ENCODE assay signal across 17 mouse cellular contexts in genomic region chr9:21185436-21185835, GRCm38 (mm10). TPM values are rescaled to one million over a fixed set of nuclear protein-coding genes. Genes with fewer than 3 reads are reported as not detected.
A peak's percentile ranks its signal among the peaks of the same experiment; 100 is the strongest.
DNase-seq lines count a peak whose midpoint lies in the region; ATAC-seq and TF ChIP-seq lines count a peak whose summit lies in the region.
"Had no signal": no experiment of that assay in that cellular context is flagged by ENCODE, and none has a peak within 500 bp of the region (broad histone marks: within the 10 kb centered on the region; RNA-seq: fewer than 3 reads in every experiment).

No protein-coding gene starts in this region.

- WGBS in heart, embryonic 12.5 days = 82% methylated on average over 5 of the region's 5 CpGs
- 60% methylated on average over 5 of the region's 5 CpGs for WGBS in heart, embryonic 15.5 days

- no peak overlapping the region for H3K4me2 ChIP-seq in heart, embryonic 12.5 days
- peak overlapping the region; percentile 11; the same call in 1 of the 2 replicates for H3K4me2 ChIP-seq in heart, embryonic 15.5 days
- H3K4me2 ChIP-seq: hindbrain, embryonic 14.5 days; midbrain, embryonic 13.5 days had no signal

- no peaks in the 10 kb centered on the region for H3K9me3 ChIP-seq in heart, embryonic 12.5 days (replicated peaks)
- no peaks in the 10 kb centered on the region for H3K9me3 ChIP-seq in E14TG2a.4 (ENCODE audit: low read length)
- H3K9me3 ChIP-seq in heart, embryonic 15.5 days (replicated peaks) = no peaks in the 10 kb centered on the region
- H3K9me3 ChIP-seq: embryonic facial prominence, embryonic 10.5 days; limb, embryonic 10.5 days; midbrain, embryonic 13.5 days had no signal

- H3K4me1 ChIP-seq in heart, embryonic 12.5 days (replicated peaks) = peaks cover 51% of the 10 kb centered on the region
- peaks cover 74% of the 10 kb centered on the region for H3K4me1 ChIP-seq in E14TG2a.4 (replicated peaks; ENCODE audit: low read depth, low read length)
- H3K4me1 ChIP-seq in heart, embryonic 15.5 days (replicated peaks) = peaks cover 41% of the 10 kb centered on the region

- no peak overlapping the region for H3K27ac ChIP-seq in heart, embryonic 12.5 days (ENCODE audit: poor library complexity, severe bottlenecking)
- H3K27ac ChIP-seq in heart, embryonic 15.5 days = peak overlapping the region; percentile 67
- H3K27ac ChIP-seq: embryonic facial prominence, embryonic 10.5 days; hindbrain, embryonic 14.5 days; limb, embryonic 10.5 days; midbrain, embryonic 13.5 days had no signal

- ATAC-seq in heart, embryonic 12.5 days (ENCODE audit: insufficient number of reproducible peaks, low FRiP score) = no peak
- ATAC-seq in heart, embryonic 15.5 days (replicated peaks; ENCODE audit: insufficient number of reproducible peaks, insufficient read depth, low FRiP score, low read depth) = no peak
- ATAC-seq: forebrain, embryonic 16.5 days; intestine, embryonic 16.5 days; midbrain, embryonic 13.5 days had no signal

- H3K36me3 ChIP-seq in heart, embryonic 12.5 days = no peaks in the 10 kb centered on the region
- no peaks in the 10 kb centered on the region for H3K36me3 ChIP-seq in E14TG2a.4 (ENCODE audit: insufficient read depth, low read length)
- no peaks in the 10 kb centered on the region for H3K36me3 ChIP-seq in heart, embryonic 15.5 days
- H3K36me3 ChIP-seq: embryonic facial prominence, embryonic 10.5 days; limb, embryonic 10.5 days; midbrain, embryonic 13.5 days had no signal

- no peak for TF ChIP-seq CTCF in E14TG2a.4 (conservative IDR thresholded peaks at IDR 0.05; ENCODE audit: low read length)

- DNase-seq in adrenal gland, postnatal 14 days = peak; percentile 54
- DNase-seq in adrenal gland, postnatal 10 days = no peak
- peak; percentile 38 to 56 for DNase-seq in heart, adult 9 months (ENCODE audit: low spot score in 2 of 2)
- no peak for DNase-seq in left cerebral cortex, adult 18-20 months (ENCODE audit: low spot score in 2 of 2)
- DNase-seq in right cerebral cortex, adult 2 months (ENCODE audit: low spot score in 2 of 2) = no peak
- DNase-seq: layer of hippocampus, postnatal 36 days; right cerebral cortex, postnatal 14 days had no signal

- H3K27me3 ChIP-seq in heart, embryonic 12.5 days (replicated peaks) = 0 out of 2 replicates have a peak, but pooled peaks cover 12% of the 10 kb centered on the region
- peaks cover 21% of the 10 kb centered on the region for H3K27me3 ChIP-seq in E14TG2a.4 (ENCODE audit: insufficient read depth, low read length)
- no peaks in the 10 kb centered on the region for H3K27me3 ChIP-seq in heart, embryonic 15.5 days

- no peak overlapping the region for H3K9ac ChIP-seq in heart, embryonic 12.5 days
- no peak overlapping the region for H3K9ac ChIP-seq in heart, embryonic 15.5 days
- H3K9ac ChIP-seq: hindbrain, embryonic 14.5 days; midbrain, embryonic 13.5 days had no signal

- H3K4me3 ChIP-seq in heart, embryonic 12.5 days = no peak overlapping the region
- 0 out of 2 replicates have a peak overlapping the region, but pooled peaks have one; percentile 4 for H3K4me3 ChIP-seq in E14TG2a.4 (replicated peaks; ENCODE audit: low read length)
- no peak overlapping the region for H3K4me3 ChIP-seq in heart, embryonic 15.5 days
- H3K4me3 ChIP-seq: embryonic facial prominence, embryonic 10.5 days; erythroblast, embryonic 14.5 days; limb, embryonic 10.5 days; midbrain, embryonic 13.5 days had no signal

RNA-seq across cellular contexts. Expression of gene Pde4a, which starts 19.9 kb away (rescaled TPM):
- 22.4 and 22.9 TPM in 2 replicates for total RNA-seq in adrenal gland, postnatal 14 days (2021)
- 10 to 100 TPM; 22.7 to 31.5 TPM for total RNA-seq in adrenal gland, postnatal 10 days (2021)
- 10.1 and 10.2 TPM in 2 replicates for polyA plus RNA-seq in heart, embryonic 12.5 days (2016; fragmentation: Nextera tagmentation; extraction: Ambion mirVana)
- polyA plus RNA-seq in heart, embryonic 15.5 days (2015; fragmentation: Nextera tagmentation; extraction: Ambion mirVana) = 13.0 and 13.5 TPM in 2 replicates
- total RNA-seq in left cerebral cortex, adult 18-20 months (2021) = 10 to 100 TPM; 84.8 to 98.3 TPM

RNA-seq across cellular contexts. Expression of gene Cdc37, which starts 35.7 kb away (rescaled TPM):
- 171 and 185 TPM in 2 replicates for total RNA-seq in adrenal gland, postnatal 14 days (2021)
- total RNA-seq in adrenal gland, postnatal 10 days (2021) = 100 to 1,000 TPM; 155 to 160 TPM
- polyA plus RNA-seq in heart, embryonic 12.5 days (2016; fragmentation: Nextera tagmentation; extraction: Ambion mirVana) = 232 and 241 TPM in 2 replicates
- polyA plus RNA-seq in heart, embryonic 15.5 days (2015; fragmentation: Nextera tagmentation; extraction: Ambion mirVana) = 203 and 229 TPM in 2 replicates
- total RNA-seq in left cerebral cortex, adult 18-20 months (2021) = 100 to 1,000 TPM; 153 to 154 TPM

RNA-seq across cellular contexts. Expression of gene Keap1, which starts 53.7 kb away (rescaled TPM):
- 42.0 and 42.4 TPM in 2 replicates for total RNA-seq in adrenal gland, postnatal 14 days (2021)
- 10 to 100 TPM; 39.4 to 45.8 TPM for total RNA-seq in adrenal gland, postnatal 10 days (2021)
- 46.7 and 49.6 TPM in 2 replicates for polyA plus RNA-seq in heart, embryonic 12.5 days (2016; fragmentation: Nextera tagmentation; extraction: Ambion mirVana)
- 43.4 and 56.9 TPM in 2 replicates for polyA plus RNA-seq in heart, embryonic 15.5 days (2015; fragmentation: Nextera tagmentation; extraction: Ambion mirVana)
- 10 to 100 TPM; 53.4 to 58.0 TPM for total RNA-seq in left cerebral cortex, adult 18-20 months (2021)

RNA-seq across cellular contexts. Expression of gene Tyk2, which starts 54.4 kb away (rescaled TPM):
- 12.6 and 17.3 TPM in 2 replicates for total RNA-seq in adrenal gland, postnatal 14 days (2021)
- total RNA-seq in adrenal gland, postnatal 10 days (2021) = 10 to 100 TPM; 12.5 to 18.6 TPM
- polyA plus RNA-seq in heart, embryonic 12.5 days (2016; fragmentation: Nextera tagmentation; extraction: Ambion mirVana) = 15.3 and 17.5 TPM in 2 replicates
- 12.2 and 16.6 TPM in 2 replicates for polyA plus RNA-seq in heart, embryonic 15.5 days (2015; fragmentation: Nextera tagmentation; extraction: Ambion mirVana)
- total RNA-seq in left cerebral cortex, adult 18-20 months (2021) = 10 to 100 TPM; 12.6 to 12.7 TPM

Comparison
In these comparisons a context has a peak if more than half of its experiments do, and no peak if none do; other contexts are left out.
1. DNase-seq: peak in adrenal gland, postnatal 14 days (single experiment) and heart, adult 9 months (2 of 2); none in adrenal gland, postnatal 10 days (single experiment), left cerebral cortex, adult 18-20 months (0 of 2) and right cerebral cortex, adult 2 months (0 of 2).